Comparison of ENCODE assay signal across 9 mouse cellular contexts in the genomic region with DNA sequence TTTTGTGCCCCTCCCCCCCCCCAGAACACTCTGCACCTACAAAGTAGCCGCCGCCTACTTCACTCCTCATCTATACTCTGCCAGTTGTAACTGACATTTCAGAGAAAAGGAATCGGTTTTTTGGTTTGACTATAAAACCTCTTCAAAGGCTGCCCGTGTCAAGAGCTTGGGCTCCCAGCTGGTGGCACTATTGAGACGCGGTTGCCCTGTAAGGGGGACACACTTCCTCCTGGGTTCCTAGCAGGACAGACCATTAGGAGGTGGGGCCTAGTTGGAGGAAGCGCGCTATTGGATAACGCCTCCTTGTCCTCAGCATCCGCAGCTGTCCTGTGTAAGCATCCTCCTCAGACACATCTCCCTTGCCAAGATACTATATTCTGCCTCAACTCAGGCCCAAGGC. TPM values are rescaled to one million over a fixed set of nuclear protein-coding genes. Genes with fewer than 3 reads are reported as not detected.
DNase-seq lines count a peak whose midpoint lies in the region; ATAC-seq and TF ChIP-seq lines count a peak whose summit lies in the region.
"Had no signal": no experiment of that assay in that cellular context is flagged by ENCODE, and none has a peak within 500 bp of the region (broad histone marks: within the 10 kb centered on the region; RNA-seq: fewer than 3 reads in every experiment).

No protein-coding gene starts in this region.

- intact Hi-C loops in heart, postnatal 10 days (cut with DNase I) = no loop called here

- 4% methylated on average over 10 of the region's 10 CpGs for WGBS in liver, embryonic 11.5 days
- under 1% methylated on average over 10 of the region's 10 CpGs for WGBS in neural tube, embryonic 11.5 days

- ATAC-seq in frontal cortex, adult (ENCODE audit: low TSS enrichment) = peak; percentile 83
- ATAC-seq in liver, embryonic 11.5 days (replicated peaks; ENCODE audit: low FRiP score) = peak; percentile 71; the same call in 1 of the 2 replicates
- peak; percentile 79 for ATAC-seq in neural tube, embryonic 11.5 days (ENCODE audit: insufficient read depth, low FRiP score, low TSS enrichment)

- no peaks in the 10 kb centered on the region for H3K4me1 ChIP-seq in bone marrow macrophage, adult 2 months (ENCODE audit: control insufficient read depth, insufficient read depth, low read length)
- no peaks in the 10 kb centered on the region for H3K4me1 ChIP-seq in liver, embryonic 11.5 days (replicated peaks; ENCODE audit: control insufficient read depth, insufficient read depth, low read length)
- H3K4me1 ChIP-seq in neural tube, embryonic 11.5 days (ENCODE audit: control insufficient read depth, insufficient read depth, low read length) = no peaks in the 10 kb centered on the region; the same call in 1 of the 2 replicates

- H3K4me3 ChIP-seq in bone marrow macrophage, adult 2 months (ENCODE audit: insufficient read depth, low read length) = no peak overlapping the region
- no peak overlapping the region for H3K4me3 ChIP-seq in liver, embryonic 11.5 days (ENCODE audit: low read depth, low read length)
- no peak overlapping the region for H3K4me3 ChIP-seq in neural tube, embryonic 11.5 days (ENCODE audit: low read depth, low read length)

- H3K27me3 ChIP-seq in liver, embryonic 11.5 days (replicated peaks; ENCODE audit: control insufficient read depth, insufficient read depth, low read length) = no peaks in the 10 kb centered on the region; the same call in none of the 2 replicates
- H3K27me3 ChIP-seq in neural tube, embryonic 11.5 days (ENCODE audit: control insufficient read depth, insufficient read depth, low read length) = no peaks in the 10 kb centered on the region

- no peaks in the 10 kb centered on the region for H3K9me3 ChIP-seq in liver, embryonic 11.5 days (ENCODE audit: control insufficient read depth, low read length)
- no peaks in the 10 kb centered on the region for H3K9me3 ChIP-seq in neural tube, embryonic 11.5 days (ENCODE audit: control insufficient read depth, low read length)
- H3K9me3 ChIP-seq: G1E had no signal

- peak overlapping the region; percentile 11; the same call in 1 of the 2 replicates for H3K4me2 ChIP-seq in liver, embryonic 11.5 days
- H3K4me2 ChIP-seq in neural tube, embryonic 11.5 days (ENCODE audit: low read depth) = peak overlapping the region; percentile 3; the same call in 1 of the 2 replicates

- H3K9ac ChIP-seq in liver, embryonic 11.5 days (ENCODE audit: low read depth, low read length) = no peak overlapping the region
- no peak overlapping the region for H3K9ac ChIP-seq in neural tube, embryonic 11.5 days (ENCODE audit: low read length)

- TF ChIP-seq CTCF in bone marrow macrophage, adult 2 months (IDR thresholded peaks at IDR 0.05; ENCODE audit: low read depth, low read length) = peak; percentile 31; the same call in 1 of the 2 replicates

- no peak for TF ChIP-seq POLR2A in bone marrow macrophage, adult 2 months (IDR thresholded peaks at IDR 0.05; ENCODE audit: borderline replicate concordance, low read depth, low read length)

- no peak for DNase-seq in frontal cortex, postnatal 36 days (ENCODE audit: low spot score in 2 of 2)
- DNase-seq in 416B (ENCODE audit: low read depth) = peak; percentile 70
- DNase-seq in heart, postnatal 10 days = peak; percentile 32 to 62
- peak; percentile 46 for DNase-seq in liver, embryonic 11.5 days (ENCODE audit: low spot score)
- peak; percentile 76 for DNase-seq in neural tube, embryonic 11.5 days (ENCODE audit: low spot score)
- DNase-seq in cerebellum, adult 18-20 months = no peak

- H3K36me3 ChIP-seq in liver, embryonic 11.5 days (ENCODE audit: control insufficient read depth, insufficient read depth, low read length) = no peaks in the 10 kb centered on the region
- no peaks in the 10 kb centered on the region for H3K36me3 ChIP-seq in neural tube, embryonic 11.5 days (ENCODE audit: control insufficient read depth, insufficient read depth, low read length)
- H3K36me3 ChIP-seq: G1E had no signal

- H3K27ac ChIP-seq in bone marrow macrophage, adult 2 months (ENCODE audit: insufficient read depth, low read depth, low read length) = no peak overlapping the region
- H3K27ac ChIP-seq in liver, embryonic 11.5 days (ENCODE audit: low read depth, low read length) = no peak overlapping the region
- H3K27ac ChIP-seq in neural tube, embryonic 11.5 days (ENCODE audit: low read depth, low read length) = no peak overlapping the region

RNA-seq across cellular contexts. Expression of a gene that starts 10.9 kb away (rescaled TPM):
- polyA plus RNA-seq in bone marrow macrophage, adult 2 months (2012; ENCODE audit: insufficient read depth, insufficient read length, missing spikeins) = 19.2 and 19.8 TPM in 2 replicates
- 10 to 100 TPM; 14.2 to 20.7 TPM for total RNA-seq in heart, postnatal 10 days (2021)
- 57.8 and 60.5 TPM in 2 replicates for polyA plus RNA-seq in liver, embryonic 11.5 days (2014; fragmentation: Nextera tagmentation; extraction: Ambion mirVana)
- polyA plus RNA-seq in neural tube, embryonic 11.5 days (2014; fragmentation: Nextera tagmentation; extraction: Ambion mirVana) = 115 and 119 TPM in 2 replicates

RNA-seq across cellular contexts. Expression of a gene that starts 21.3 kb away (rescaled TPM):
- polyA plus RNA-seq in bone marrow macrophage, adult 2 months (2012; ENCODE audit: insufficient read depth, insufficient read length, missing spikeins) = 0.83 TPM in 1 of 2 replicates, not detected in the other
- total RNA-seq in heart, postnatal 10 days (2021) = not detected
- polyA plus RNA-seq in liver, embryonic 11.5 days (2014; fragmentation: Nextera tagmentation; extraction: Ambion mirVana) = not detected in 2 replicates
- 0.26 TPM in 1 of 2 replicates, not detected in the other for polyA plus RNA-seq in neural tube, embryonic 11.5 days (2014; fragmentation: Nextera tagmentation; extraction: Ambion mirVana)
- total RNA-seq: G1E had no signal
- polyA plus RNA-seq: G1E had no signal

RNA-seq across cellular contexts. Expression of a gene that starts 59.7 kb away (rescaled TPM):
- 350 and 424 TPM in 2 replicates for polyA plus RNA-seq in bone marrow macrophage, adult 2 months (2012; ENCODE audit: insufficient read depth, insufficient read length, missing spikeins)
- total RNA-seq in heart, postnatal 10 days (2021) = 1 to 10 TPM; 2.0 to 2.6 TPM
- 18.8 and 19.8 TPM in 2 replicates for polyA plus RNA-seq in liver, embryonic 11.5 days (2014; fragmentation: Nextera tagmentation; extraction: Ambion mirVana)
- polyA plus RNA-seq in neural tube, embryonic 11.5 days (2014; fragmentation: Nextera tagmentation; extraction: Ambion mirVana) = 6.8 and 7.6 TPM in 2 replicates

Comparison
In these comparisons a context has a peak if more than half of its experiments do, and no peak if none do; other contexts are left out.
1. DNase-seq: peak in 416B (single experiment), heart, postnatal 10 days (2 of 2), liver, embryonic 11.5 days (single experiment) and neural tube, embryonic 11.5 days (single experiment); none in frontal cortex, postnatal 36 days (0 of 2) and cerebellum, adult 18-20 months (0 of 2).
2. RNA of a gene that starts 59.7 kb away (polyA plus RNA-seq): 350 to 424 TPM in bone marrow macrophage, adult 2 months; 18.8 to 19.8 TPM in liver, embryonic 11.5 days and 6.8 to 7.6 TPM in neural tube, embryonic 11.5 days; every median in the first group is over 10 times any median in the second.
3. Peak in every context shown above with its lines, with median percentiles within 50 percentile points of each other: ATAC-seq.